13 mouse cellular contexts compared by ENCODE assay signal in genomic region chr19:20484497-20484896, GRCm38 (mm10). TPM values are rescaled to one million over a fixed set of nuclear protein-coding genes. Genes with fewer than 3 reads are reported as not detected.
DNase-seq lines count a peak whose midpoint lies in the region; ATAC-seq and TF ChIP-seq lines count a peak whose summit lies in the region.
"Had no signal": no experiment of that assay in that cellular context is flagged by ENCODE, and none has a peak within 500 bp of the region (broad histone marks: within the 10 kb centered on the region; RNA-seq: fewer than 3 reads in every experiment).

No protein-coding gene starts in this region.

- no peak for TF ChIP-seq CTCF in stomach, postnatal 0 days (IDR thresholded peaks at IDR 0.05; ENCODE audit: low read depth)

- WGBS in stomach, postnatal 0 days: 24% methylated on average over 1 of the region's 1 CpGs

- no peaks in the 10 kb centered on the region for H3K4me1 ChIP-seq in stomach, postnatal 0 days (replicated peaks; ENCODE audit: control insufficient read depth, insufficient read depth)
- H3K4me1 ChIP-seq: neural tube, embryonic 12.5 days had no signal

- peak; percentile 11 to 52 for DNase-seq in adrenal gland, adult (ENCODE audit: inconsistent age in 2 of 2, low spot score in 1 of 2)
- DNase-seq in adrenal gland, adult 18-20 months (ENCODE audit: low spot score in 2 of 2): no peak
- peak; percentile 21 for DNase-seq in testis, postnatal 14 days (ENCODE audit: low spot score)
- DNase-seq in testis, postnatal 10 days (ENCODE audit: low spot score): no peak
- peak; percentile 13 for DNase-seq in kidney, postnatal 14 days
- DNase-seq in stomach, postnatal 0 days (ENCODE audit: low spot score): peak; percentile 23
- no peak for DNase-seq in layer of hippocampus, adult 9-10 months (ENCODE audit: low spot score)
- no peak for DNase-seq in natural killer cell, adult 2 months (ENCODE audit: low spot score in 2 of 2)
- DNase-seq: cerebellum, adult 9-11 months; right cerebral cortex, postnatal 14 days; thymus, adult 18-20 months had no signal

- no peaks in the 10 kb centered on the region for H3K36me3 ChIP-seq in stomach, postnatal 0 days (ENCODE audit: control insufficient read depth, insufficient read depth, low read length)
- H3K36me3 ChIP-seq: neural tube, embryonic 12.5 days had no signal

- no peak overlapping the region for H3K27ac ChIP-seq in stomach, postnatal 0 days (replicated peaks)
- H3K27ac ChIP-seq: neural tube, embryonic 12.5 days had no signal

- H3K27me3 ChIP-seq in stomach, postnatal 0 days (ENCODE audit: control insufficient read depth, insufficient read depth, low read length): no peaks in the 10 kb centered on the region
- H3K27me3 ChIP-seq: neural tube, embryonic 12.5 days had no signal

- TF ChIP-seq EP300 in stomach, postnatal 0 days (optimal IDR thresholded peaks at IDR 0.05): no peak

- H3K4me3 ChIP-seq in stomach, postnatal 0 days (ENCODE audit: low read depth, low read length): no peak overlapping the region
- H3K4me3 ChIP-seq: erythroblast, embryonic 14.5 days; neural tube, embryonic 12.5 days had no signal

- H3K9ac ChIP-seq in stomach, postnatal 0 days (ENCODE audit: low read length): no peak overlapping the region
- H3K9ac ChIP-seq: neural tube, embryonic 12.5 days had no signal

- no peak overlapping the region for H3K4me2 ChIP-seq in stomach, postnatal 0 days (replicated peaks; ENCODE audit: low read depth)
- H3K4me2 ChIP-seq: neural tube, embryonic 12.5 days had no signal

- ATAC-seq in stomach, postnatal 0 days (ENCODE audit: low FRiP score, low TSS enrichment): no peak

- no peaks in the 10 kb centered on the region for H3K9me3 ChIP-seq in stomach, postnatal 0 days (ENCODE audit: control insufficient read depth, low read length)
- H3K9me3 ChIP-seq: neural tube, embryonic 12.5 days had no signal

RNA-seq across cellular contexts. Expression of gene Aldh1a1, which starts 8.0 kb away (rescaled TPM):
- 100 to 1,000 TPM; 122 to 515 TPM for total RNA-seq in adrenal gland, adult 18-20 months (2021)
- 71.3 and 75.7 TPM in 2 replicates for polyA plus RNA-seq in stomach, postnatal 0 days (2015; fragmentation: Nextera tagmentation; extraction: Ambion mirVana)
- polyA plus RNA-seq: erythroblast, embryonic 14.5 days had no signal

Comparison
In these comparisons a context has a peak if more than half of its experiments do, and no peak if none do; other contexts are left out.
1. DNase-seq: peak in adrenal gland, adult (2 of 2), testis, postnatal 14 days (single experiment), kidney, postnatal 14 days (single experiment) and stomach, postnatal 0 days (single experiment); none in adrenal gland, adult 18-20 months (0 of 2), testis, postnatal 10 days (single experiment), layer of hippocampus, adult 9-10 months (single experiment) and natural killer cell, adult 2 months (0 of 2).